Mouse (Mus musculus): Measurements from ENCODE around the gene Zfp266.

The Zfp266 gene

DNA sequence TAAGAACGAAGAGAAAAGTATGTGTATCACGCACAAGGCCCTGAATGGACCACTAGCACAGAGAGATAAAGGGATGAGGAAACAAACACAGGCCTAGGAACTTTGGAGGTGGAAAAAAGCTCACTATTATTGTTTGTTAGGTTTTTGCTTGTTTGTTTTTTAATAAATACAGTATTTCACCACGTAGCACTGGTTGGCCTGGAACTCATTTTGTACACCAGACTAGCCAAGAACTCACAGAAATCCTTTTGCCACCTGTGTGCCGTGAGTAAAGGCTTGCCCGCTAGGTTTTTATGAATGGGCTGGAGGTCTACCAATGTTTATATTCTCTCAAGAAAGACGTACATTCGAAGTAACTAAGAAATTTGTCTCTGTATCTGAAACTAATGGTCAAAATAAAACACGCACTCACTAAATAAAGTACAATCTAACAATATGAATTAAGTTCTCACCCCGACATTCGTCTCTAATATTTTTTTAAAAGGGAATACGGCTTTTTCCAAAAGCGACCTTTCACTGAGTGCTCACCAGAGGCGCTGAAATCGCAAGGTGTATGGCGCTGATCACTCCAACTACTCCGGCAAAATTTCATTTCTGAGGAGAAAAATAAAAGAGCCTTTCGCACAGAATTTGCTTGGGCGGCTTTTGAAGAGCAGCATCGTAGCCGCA is 29.2 kb downstream of the Zfp266 start:
- CTCF ChIA-PET: interaction anchor here (0.7 kb wide), 1 partner anchor 230 kb away, joined by 9 read pairs; no protein-coding TSS in a partner anchor

DNA sequence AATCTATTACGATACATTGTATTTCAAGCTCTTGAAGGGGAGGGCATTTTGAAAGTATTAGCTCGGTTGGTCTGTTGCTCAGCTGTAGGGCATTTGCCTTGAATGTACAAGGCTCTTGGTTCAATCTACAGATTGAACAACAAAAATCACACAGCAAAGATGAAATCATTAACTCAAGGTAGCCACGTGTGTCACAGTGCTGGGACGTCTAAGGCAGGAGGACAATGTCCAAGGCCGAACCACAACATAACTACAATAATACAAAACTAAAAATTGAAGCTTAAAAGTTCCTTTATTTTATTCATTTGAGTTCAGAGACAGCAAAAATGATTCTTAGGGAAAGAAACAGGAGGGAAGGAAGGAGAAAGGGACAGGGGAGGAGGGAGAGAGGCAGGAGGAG is 31.7 kb downstream of the Zfp266 start:
- CTCF ChIA-PET: no interaction called here

DNA sequence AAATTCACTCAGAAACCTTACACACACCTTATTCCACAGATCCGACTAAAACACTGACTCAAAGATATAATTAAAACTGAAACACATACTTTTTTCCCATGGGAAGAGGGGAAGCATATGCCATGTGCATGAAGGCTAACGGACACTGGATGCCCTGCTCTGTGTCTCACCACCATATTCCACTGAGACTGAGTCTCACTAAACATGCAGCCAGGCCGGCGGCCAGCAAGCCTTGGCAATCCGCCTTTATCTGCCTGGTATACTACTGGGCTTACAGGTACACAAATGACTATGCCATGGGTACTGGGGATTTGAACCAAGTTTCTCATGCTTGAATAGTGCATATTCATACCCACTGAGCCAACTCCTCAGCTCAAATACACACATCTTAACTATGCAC is 41.8 kb downstream of the Zfp266 start:
- CTCF ChIA-PET: no interaction called here

DNA sequence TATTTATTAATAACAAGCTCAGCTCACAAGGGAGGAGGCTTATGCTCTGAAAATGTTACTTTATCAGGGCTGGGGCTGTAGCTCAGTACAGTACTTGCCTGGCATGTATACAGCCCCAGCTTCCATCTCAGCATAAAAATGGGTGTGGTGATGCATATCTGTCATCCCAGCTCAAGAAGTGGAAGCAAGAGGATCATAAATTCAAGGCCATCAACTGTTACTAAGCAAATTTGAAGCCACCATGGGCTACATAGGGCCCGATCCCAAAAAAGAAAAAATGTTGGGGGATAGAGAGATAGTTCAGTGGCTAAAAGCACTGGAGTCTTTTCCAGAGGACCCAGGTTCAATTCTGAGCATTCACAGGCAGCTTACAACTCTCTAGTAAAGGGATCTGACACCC is 44.6 kb downstream of the Zfp266 start:
- CTCF ChIA-PET: no interaction called here

DNA sequence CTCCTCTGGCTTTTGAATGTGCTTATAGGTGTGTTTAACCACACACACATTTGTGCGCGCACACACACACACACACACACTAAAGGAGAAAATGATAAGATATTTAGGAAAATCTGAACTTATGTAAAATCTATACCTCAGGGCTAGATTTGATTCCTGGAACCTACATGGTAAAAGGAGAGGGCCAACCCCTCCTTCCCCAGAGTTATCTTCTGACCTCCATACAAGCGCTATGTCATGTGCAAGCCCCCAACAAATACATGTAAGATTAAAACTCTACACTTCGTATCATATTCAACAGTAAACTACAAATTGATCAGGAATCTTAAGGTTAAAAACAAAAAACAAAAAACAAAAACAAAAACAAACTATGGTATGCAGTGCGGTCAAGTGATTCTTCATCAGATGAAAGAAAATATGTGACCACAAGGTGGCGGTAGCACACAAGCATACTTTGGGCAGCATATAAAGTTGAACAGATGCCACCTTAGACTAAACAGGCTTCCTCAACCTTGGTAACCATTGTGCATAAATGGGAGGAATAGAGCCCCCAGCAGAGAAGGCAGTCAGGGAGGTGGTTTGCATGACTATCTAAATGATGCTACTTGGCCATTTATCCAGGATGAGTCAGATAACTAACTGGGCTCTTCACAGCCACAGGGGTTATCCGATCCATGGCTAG is 54.3 kb downstream of the Zfp266 start:
- CTCF ChIA-PET: no interaction called here

DNA sequence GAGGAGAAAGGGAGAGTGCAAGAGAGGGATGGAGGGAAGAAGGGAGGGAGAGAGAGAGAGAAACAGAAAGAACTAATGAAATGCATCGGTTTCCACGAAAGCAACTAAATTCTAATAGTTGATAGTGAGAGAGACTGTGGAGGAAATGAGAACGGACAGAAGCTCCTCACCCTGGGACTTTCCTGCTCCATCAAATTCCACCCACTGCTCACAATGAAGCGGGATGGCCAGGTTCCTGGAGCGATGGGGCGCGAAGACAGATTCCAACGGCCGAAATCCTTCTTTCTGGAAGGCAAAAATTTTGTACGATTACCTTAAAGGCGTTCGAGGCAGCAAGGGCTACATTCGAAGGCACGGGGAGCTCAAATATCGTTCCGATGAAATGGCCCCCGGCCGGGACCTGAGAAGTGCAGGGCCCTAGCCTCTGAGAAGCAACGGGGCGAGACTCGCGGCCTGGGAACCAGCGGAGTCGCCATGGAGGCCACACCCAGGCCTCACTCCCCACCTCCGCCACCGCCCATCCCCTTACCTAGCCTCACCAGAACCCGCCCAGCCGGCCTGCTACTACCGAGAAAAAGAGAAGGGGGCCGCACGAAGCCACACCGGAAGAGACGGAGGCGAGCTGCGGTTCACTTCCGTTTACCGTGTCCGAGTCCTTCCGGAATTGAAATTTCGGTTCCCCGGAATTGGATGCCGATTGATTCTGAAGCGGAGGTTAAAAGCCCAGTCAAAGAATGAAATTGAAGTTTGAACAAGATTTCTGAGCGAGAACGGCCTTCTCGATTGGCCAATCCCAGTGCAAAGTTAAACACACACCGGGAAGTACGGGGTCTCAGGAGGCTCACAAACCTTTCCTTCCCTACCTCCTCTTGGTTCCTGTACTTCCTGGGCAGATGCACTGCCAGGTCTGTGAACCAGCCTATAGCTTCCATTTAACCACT is 61.6 kb downstream of the Zfp266 start, which contains the start of gene Zfp26:
TSS of gene Zfp26 (minus strand) at position 786 of the 941 bp plus-strand sequence.
- CTCF ChIA-PET: no interaction called here

DNA sequence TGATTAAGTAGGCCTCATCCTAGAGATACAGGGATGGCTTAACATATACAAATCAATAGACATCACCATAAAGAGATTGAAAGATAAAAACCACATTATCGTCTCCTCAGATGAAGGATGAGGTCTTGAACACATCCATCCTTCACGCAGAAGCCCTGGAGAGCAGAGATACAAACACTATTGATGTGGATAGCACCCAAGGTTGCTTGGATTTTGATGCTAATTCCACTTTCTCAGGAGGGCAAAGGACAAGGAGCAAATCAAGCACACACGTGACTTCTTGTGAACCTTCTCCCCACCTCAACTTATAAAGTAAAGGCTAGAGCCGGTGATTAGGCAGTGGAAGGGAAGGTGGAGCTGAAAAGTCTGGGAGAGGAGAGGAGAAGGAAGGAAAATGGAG is 67.6 kb downstream of the Zfp266 start:
- CTCF ChIA-PET: no interaction called here

DNA sequence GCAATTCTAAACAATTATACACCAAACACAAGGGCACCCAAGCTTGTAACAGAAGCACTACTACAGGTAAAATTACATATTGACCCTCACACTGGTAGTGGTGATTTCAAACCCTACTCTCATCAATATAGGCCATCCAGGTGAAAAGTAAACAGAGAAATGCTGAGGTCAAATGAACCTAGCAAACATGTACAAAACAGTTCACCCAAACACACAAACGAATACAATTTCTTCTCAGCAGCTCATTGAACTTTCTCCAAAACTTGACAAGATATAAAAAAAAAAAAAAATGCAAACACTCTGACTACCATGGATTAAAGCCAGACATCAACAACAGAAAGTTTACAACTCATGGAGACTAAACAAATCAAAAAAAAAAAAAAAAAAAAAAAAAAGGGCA is 69.7 kb downstream of the Zfp266 start:
- CTCF ChIA-PET: no interaction called here

Measured in spleen, embryonic (tissue).